Mouse (Mus musculus) hindbrain, embryonic 10.5 days (tissue): ENCODE data around the gene Srgap1. TPM values are rescaled to one million over a fixed set of nuclear protein-coding genes. Genes with fewer than 3 reads are reported as not detected.

Source experiments
- DNase-seq: peaks from one replicate; pipeline ENCODE4 v3.0.0-alpha.2; 2017; ENCODE audit warnings: low spot score
- H3K27ac ChIP-seq: fragments of 300-500 bp; sonication (generic); 2 replicates; pipeline ENCODE4 v1.5.1; 2016; ENCODE audit warnings: mild to moderate bottlenecking, moderate library complexity
- H3K27me3 ChIP-seq: fragments of 300-500 bp; sonication (generic); 2 replicates; pipeline ENCODE4 v1.6.1; 2016; ENCODE audit warnings: mild to moderate bottlenecking; ENCODE audit not compliant: poor library complexity, insufficient read depth, severe bottlenecking
- H3K36me3 ChIP-seq: fragments of 300-500 bp; sonication (generic); 2 replicates; pipeline ENCODE4 v1.6.1; 2016; ENCODE audit warnings: mild to moderate bottlenecking, moderate library complexity
- H3K4me1 ChIP-seq: fragments of 300-500 bp; sonication (generic); replicated peaks from 2 replicates; pipeline ENCODE4 v1.6.1; 2016; ENCODE audit warnings: mild to moderate bottlenecking
- H3K4me3 ChIP-seq: fragments of 300-500 bp; sonication (generic); 2 replicates; pipeline ENCODE4 v1.5.1; 2016; ENCODE audit warnings: mild to moderate bottlenecking, moderate library complexity
- H3K9me3 ChIP-seq: fragments of 300-500 bp; sonication (generic); 2 replicates; pipeline ENCODE4 v1.6.1; 2016; ENCODE audit warnings: mild to moderate bottlenecking, moderate library complexity
- WGBS: fragments of 180-500 bp; shearing (Covaris S2); methylation state at CpG from one replicate; pipeline ENCODE4 v1.1.7; 2016; 5-methylcytosine and 5-hydroxymethylcytosine counted together
- polyA plus RNA-seq: library from polyadenylated mRNA; unstranded; fragments of >200 nt; fragmentation: Nextera tagmentation; extraction: Ambion mirVana; gene quantifications from 2 replicates; pipeline ENCODE4 v1.2.1, GENCODE M21; 2016

The Srgap1 gene
- polyA plus RNA-seq: 10.7 and 17.8 TPM in 2 replicates

- Histone ChIP-seq H3K27ac (peak within 1 kb of the TSS; percentile 97), H3K27me3 (no peaks in the 10 kb centered on the region), H3K4me3 (peak within 1 kb of the TSS; percentile 81), H3K4me1 (peaks cover 36% of the 10 kb centered on the region), H3K9me3 (no peaks in the 10 kb centered on the region), H3K36me3 (peaks cover 8% of the 10 kb centered on the region; the same call in 1 of the 2 replicates)
- WGBS: under 1% methylated on average over 75 of the region's 79 CpGs
- peak; percentile 81 for DNase-seq
Measured at GRCm38 (mm10) chr10:122046904-122047726, at the start of gene Srgap1. Srgap1 (minus strand) TSS chr10:122047315.

- no peaks in the 10 kb centered on the region for H3K27me3 ChIP-seq
- H3K27ac ChIP-seq: peak overlapping the region; percentile 93
- H3K36me3 ChIP-seq: peaks cover 17% of the 10 kb centered on the region; the same call in 1 of the 2 replicates
- DNase-seq: no peak
- no peaks in the 10 kb centered on the region for H3K9me3 ChIP-seq
- H3K4me1 ChIP-seq: peaks cover 9% of the 10 kb centered on the region
- under 1% methylated on average over 48 of the region's 48 CpGs for WGBS
- peak overlapping the region; percentile 77 for H3K4me3 ChIP-seq
Measured at GRCm38 (mm10) chr10:122096462-122096979, 49.4 kb upstream of the Srgap1 start.

- H3K27ac ChIP-seq: no peak overlapping the region
- peaks cover 27% of the 10 kb centered on the region for H3K9me3 ChIP-seq
- peaks cover 74% of the 10 kb centered on the region for H3K36me3 ChIP-seq
- no peak overlapping the region for H3K4me3 ChIP-seq
- DNase-seq: no peak
- H3K4me1 ChIP-seq: peaks cover 2% of the 10 kb centered on the region
- H3K27me3 ChIP-seq: no peaks in the 10 kb centered on the region
- 91% methylated on average over 1 of the region's 1 CpGs for WGBS
Measured at GRCm38 (mm10) chr10:122090472-122090871, 43.4 kb upstream of the Srgap1 start.

- no peak overlapping the region for H3K4me3 ChIP-seq
- peaks cover 36% of the 10 kb centered on the region for H3K36me3 ChIP-seq
- 95% methylated on average over 1 of the region's 1 CpGs for WGBS
- H3K27ac ChIP-seq: no peak overlapping the region
- H3K9me3 ChIP-seq: peaks cover 10% of the 10 kb centered on the region; the same call in 1 of the 2 replicates
- no peak for DNase-seq
- no peaks in the 10 kb centered on the region for H3K27me3 ChIP-seq
- no peaks in the 10 kb centered on the region for H3K4me1 ChIP-seq
Measured at GRCm38 (mm10) chr10:122081352-122081751, 34.2 kb upstream of the Srgap1 start.

GRCm38 (mm10) chr10:122069153-122069552, 22.0 kb upstream of the Srgap1 start:
- Histone ChIP-seq H3K27ac (no peak overlapping the region), H3K4me1 (peaks cover 5% of the 10 kb centered on the region; the same call in 1 of the 2 replicates), H3K36me3 (no peaks in the 10 kb centered on the region), H3K27me3 (no peaks in the 10 kb centered on the region), H3K9me3 (no peaks in the 10 kb centered on the region), H3K4me3 (no peak overlapping the region)
- DNase-seq: no peak

DNA sequence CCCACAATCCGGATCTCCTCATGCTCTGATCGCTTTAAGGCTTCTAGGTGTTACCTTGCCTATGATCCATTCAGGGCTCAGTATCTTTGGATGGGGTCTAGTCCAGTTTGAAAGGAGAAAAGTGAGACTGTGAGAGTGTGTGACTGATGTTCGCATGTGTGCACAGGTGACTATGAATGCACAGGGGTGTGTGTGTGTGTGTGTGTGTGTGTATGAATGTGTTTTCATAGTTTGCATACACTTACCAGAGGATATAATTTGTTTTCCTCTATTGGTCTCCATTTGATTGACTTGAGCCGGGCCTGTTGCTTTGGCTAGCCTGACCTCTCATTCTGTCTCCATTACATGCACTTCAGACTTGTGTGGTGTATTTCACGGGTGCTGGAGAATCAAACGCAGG, 8.7 kb upstream of the Srgap1 start:
- Histone ChIP-seq H3K36me3 (no peaks in the 10 kb centered on the region), H3K4me1 (no peaks in the 10 kb centered on the region), H3K4me3 (no peak overlapping the region), H3K27ac (no peak overlapping the region), H3K27me3 (no peaks in the 10 kb centered on the region), H3K9me3 (no peaks in the 10 kb centered on the region)
- WGBS: 85% methylated on average over 6 of the region's 6 CpGs
- no peak for DNase-seq

DNA sequence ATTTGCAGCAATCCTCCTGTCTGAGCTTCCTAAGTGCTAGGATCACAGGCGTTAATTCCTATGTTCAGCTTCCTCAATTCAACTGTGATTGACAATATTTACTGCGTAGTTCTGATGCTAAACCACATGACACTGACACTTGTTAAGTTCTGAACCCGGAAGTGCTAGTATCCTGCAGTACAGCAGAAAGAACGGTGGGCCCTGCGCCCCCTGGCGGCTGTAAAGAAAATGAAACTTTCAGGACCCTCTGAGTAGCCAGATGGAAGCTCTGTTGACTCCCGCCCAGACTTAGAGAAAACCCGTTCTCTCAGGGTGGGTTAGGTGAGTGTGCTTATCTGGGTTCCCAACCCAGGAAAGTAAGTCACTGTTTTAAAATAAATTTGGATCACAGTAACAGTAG, 7.4 kb upstream of the Srgap1 start:
- no peak overlapping the region for H3K27ac ChIP-seq
- no peaks in the 10 kb centered on the region for H3K9me3 ChIP-seq
- H3K4me3 ChIP-seq: no peak overlapping the region
- H3K4me1 ChIP-seq: no peaks in the 10 kb centered on the region
- WGBS: 17% methylated on average over 8 of the region's 8 CpGs
- DNase-seq: peak; percentile 72
- H3K36me3 ChIP-seq: no peaks in the 10 kb centered on the region
- H3K27me3 ChIP-seq: no peaks in the 10 kb centered on the region

- whole genome bisulfite sequencing: 35% methylated on average over 6 of the region's 6 CpGs
- Histone ChIP-seq H3K4me1 (0 out of 2 replicates have a peak, but pooled peaks cover 4% of the 10 kb centered on the region), H3K27ac (no peak overlapping the region), H3K9me3 (no peaks in the 10 kb centered on the region), H3K36me3 (no peaks in the 10 kb centered on the region), H3K4me3 (no peak overlapping the region), H3K27me3 (no peaks in the 10 kb centered on the region)
- peak; percentile 77 for DNase-seq
Measured at GRCm38 (mm10) chr10:122051831-122052230, 4.7 kb upstream of the Srgap1 start.

- no peaks in the 10 kb centered on the region for H3K27me3 ChIP-seq
- no peaks in the 10 kb centered on the region for H3K9me3 ChIP-seq
Measured at GRCm38 (mm10) chr10:122047727-122048365, 731 bp upstream of the Srgap1 start.

GRCm38 (mm10) chr10:122046511-122046903, 608 bp downstream of the Srgap1 start:
- WGBS: 2% methylated on average over 13 of the region's 13 CpGs
- Histone ChIP-seq H3K36me3 (peaks cover 8% of the 10 kb centered on the region; the same call in 1 of the 2 replicates), H3K4me1 (peaks cover 36% of the 10 kb centered on the region), H3K27ac (peak overlapping the region; percentile 97), H3K9me3 (no peaks in the 10 kb centered on the region), H3K4me3 (peak overlapping the region; percentile 81), H3K27me3 (no peaks in the 10 kb centered on the region)
- no peak for DNase-seq

More at GRCm38 (mm10) chr10:122047727-122048365, 731 bp upstream of the Srgap1 start:
- Histone ChIP-seq H3K4me1 (peaks cover 32% of the 10 kb centered on the region), H3K4me3 (peak overlapping the region; percentile 81), H3K27ac (peak overlapping the region; percentile 97), H3K36me3 (peaks cover 2% of the 10 kb centered on the region; the same call in 1 of the 2 replicates)
- 11% methylated on average over 43 of the region's 44 CpGs for WGBS
- peak; percentile 89 for DNase-seq

DNA sequence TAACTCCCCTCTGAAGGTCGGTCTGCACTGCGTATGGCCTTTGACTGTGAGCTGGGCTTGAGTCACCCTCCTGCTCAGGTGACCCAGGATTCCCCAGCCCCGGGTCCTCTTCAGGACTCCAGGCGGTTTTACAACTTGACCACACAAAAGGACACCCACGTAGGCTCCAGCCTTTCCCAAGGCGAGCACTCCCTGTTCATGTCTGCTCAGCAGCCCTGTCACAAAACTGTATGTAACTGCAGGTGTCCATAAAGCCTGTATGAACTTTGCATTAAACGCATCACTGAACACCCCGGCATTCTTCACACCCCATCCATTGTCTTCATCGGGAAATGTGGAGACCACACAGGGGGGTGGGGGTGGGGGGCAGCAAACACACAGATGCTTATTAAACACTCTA, 1.2 kb downstream of the Srgap1 start:
- Histone ChIP-seq H3K27ac (peak overlapping the region; percentile 97), H3K4me1 (peaks cover 36% of the 10 kb centered on the region), H3K4me3 (peak overlapping the region; percentile 81), H3K27me3 (no peaks in the 10 kb centered on the region), H3K9me3 (no peaks in the 10 kb centered on the region), H3K36me3 (peaks cover 10% of the 10 kb centered on the region; the same call in 1 of the 2 replicates)
- DNase-seq: peak; percentile 34
- WGBS: 12% methylated on average over 9 of the region's 9 CpGs

- Histone ChIP-seq H3K4me3 (peak overlapping the region; percentile 81; the same call in 1 of the 2 replicates), H3K4me1 (peaks cover 36% of the 10 kb centered on the region), H3K36me3 (peaks cover 15% of the 10 kb centered on the region; the same call in 1 of the 2 replicates), H3K9me3 (no peaks in the 10 kb centered on the region), H3K27ac (0 out of 2 replicates have a peak overlapping the region, but pooled peaks have one; percentile 45), H3K27me3 (no peaks in the 10 kb centered on the region)
- no peak for DNase-seq
- 63% methylated on average over 4 of the region's 4 CpGs for WGBS
Measured at GRCm38 (mm10) chr10:122044926-122045325, 2.2 kb downstream of the Srgap1 start.
